8 mouse cellular contexts compared by ENCODE assay signal in genomic region chr6:39556900-39557659, GRCm38 (mm10). TPM values are rescaled to one million over a fixed set of nuclear protein-coding genes. Genes with fewer than 3 reads are reported as not detected.
DNase-seq lines count a peak whose midpoint lies in the region; ATAC-seq and TF ChIP-seq lines count a peak whose summit lies in the region.

No protein-coding gene starts in this region.

- H3K9ac ChIP-seq in intestine, embryonic 15.5 days, result peak overlapping the region; percentile 87
- peak overlapping the region; percentile 88 for H3K9ac ChIP-seq in stomach, postnatal 0 days (ENCODE audit: low read length)

- H3K9me3 ChIP-seq in erythroblast, embryonic 14.5 days (ENCODE audit: control insufficient read depth, low read length), result no peaks in the 10 kb centered on the region
- no peaks in the 10 kb centered on the region for H3K9me3 ChIP-seq in intestine, embryonic 15.5 days
- H3K9me3 ChIP-seq in stomach, postnatal 0 days (ENCODE audit: control insufficient read depth, low read length), result no peaks in the 10 kb centered on the region

- peaks cover 66% of the 10 kb centered on the region for H3K27me3 ChIP-seq in erythroblast, embryonic 14.5 days (ENCODE audit: control insufficient read depth)
- H3K27me3 ChIP-seq in C2C12 (ENCODE audit: control insufficient read depth, insufficient read depth, insufficient read length), result no peaks in the 10 kb centered on the region
- no peaks in the 10 kb centered on the region for H3K27me3 ChIP-seq in intestine, embryonic 15.5 days (replicated peaks)
- H3K27me3 ChIP-seq in stomach, postnatal 0 days (ENCODE audit: control insufficient read depth, insufficient read depth, low read length), result no peaks in the 10 kb centered on the region

- peaks cover 18% of the 10 kb centered on the region for H3K79me2 ChIP-seq in C2C12 (ENCODE audit: control insufficient read depth, insufficient read depth)

- H3K79me3 ChIP-seq in C2C12 (ENCODE audit: low read depth), result no peaks in the 10 kb centered on the region

- whole genome bisulfite sequencing in intestine, embryonic 15.5 days, result under 1% methylated on average over 47 of the region's 54 CpGs
- WGBS in stomach, postnatal 0 days, result 2% methylated on average over 35 of the region's 54 CpGs

- peaks cover 1% of the 10 kb centered on the region for H3K4me1 ChIP-seq in erythroblast, embryonic 14.5 days (ENCODE audit: control insufficient read depth)
- H3K4me1 ChIP-seq in intestine, embryonic 15.5 days (replicated peaks), result peaks cover 19% of the 10 kb centered on the region
- no peaks in the 10 kb centered on the region; the same call in 1 of the 2 replicates for H3K4me1 ChIP-seq in stomach, postnatal 0 days (replicated peaks; ENCODE audit: control insufficient read depth, insufficient read depth)

- no peak for ATAC-seq in erythroblast, adult 5-6 weeks (replicated peaks; ENCODE audit: low FRiP score, poor library complexity, severe bottlenecking)
- ATAC-seq in intestine, embryonic 15.5 days, result peak; percentile 77
- ATAC-seq in megakaryocyte, adult 5-6 weeks (ENCODE audit: poor library complexity, severe bottlenecking), result peak; percentile 47
- peak; percentile 62 for ATAC-seq in stomach, postnatal 0 days (ENCODE audit: low FRiP score, low TSS enrichment)

- peak overlapping the region; percentile 89 for H3K27ac ChIP-seq in intestine, embryonic 15.5 days
- H3K27ac ChIP-seq in stomach, postnatal 0 days (replicated peaks), result peak overlapping the region; percentile 90

- H3K4me3 ChIP-seq in erythroblast, embryonic 14.5 days (replicated peaks), result peak overlapping the region; percentile 39
- peak overlapping the region; percentile 46 for H3K4me3 ChIP-seq in C2C12 (ENCODE audit: insufficient read depth, poor library complexity, severe bottlenecking)
- H3K4me3 ChIP-seq in intestine, embryonic 15.5 days (replicated peaks), result peak overlapping the region; percentile 80
- H3K4me3 ChIP-seq in stomach, postnatal 0 days (ENCODE audit: low read depth, low read length), result peak overlapping the region; percentile 79

- DNase-seq in cerebellum, adult 8-10 months, result peak; percentile 34
- DNase-seq in gastrocnemius, adult 18-20 months (ENCODE audit: low spot score), result peak; percentile 25
- DNase-seq in stomach, postnatal 0 days (ENCODE audit: low spot score), result peak; percentile 53

- H3K36me3 ChIP-seq in erythroblast, embryonic 14.5 days (ENCODE audit: control insufficient read depth), result no peaks in the 10 kb centered on the region
- H3K36me3 ChIP-seq in C2C12 (ENCODE audit: control insufficient read depth, insufficient read depth), result no peaks in the 10 kb centered on the region
- H3K36me3 ChIP-seq in intestine, embryonic 15.5 days, result no peaks in the 10 kb centered on the region
- H3K36me3 ChIP-seq in stomach, postnatal 0 days (ENCODE audit: control insufficient read depth, insufficient read depth, low read length), result no peaks in the 10 kb centered on the region

- peak overlapping the region; percentile 92 for H3ac ChIP-seq in C2C12 (ENCODE audit: control insufficient read depth, insufficient read length, low read depth)

- TF ChIP-seq CTCF in C2C12 (IDR thresholded peaks at IDR 0.05; ENCODE audit: control insufficient read depth, insufficient read depth, insufficient read length), result no peak
- TF ChIP-seq CTCF in stomach, postnatal 0 days (IDR thresholded peaks at IDR 0.05; ENCODE audit: low read depth), result no peak

- peak overlapping the region; percentile 82 for H3K4me2 ChIP-seq in intestine, embryonic 15.5 days (replicated peaks)
- peak overlapping the region; percentile 77 for H3K4me2 ChIP-seq in stomach, postnatal 0 days (replicated peaks; ENCODE audit: low read depth)

- TF ChIP-seq EP300 in stomach, postnatal 0 days (optimal IDR thresholded peaks at IDR 0.05), result no peak

TF ChIP-seq in C2C12, 6 proteins besides CTCF, POLR2A, EP300 and RAD21:
- TF ChIP-seq MAX (IDR thresholded peaks at IDR 0.05) (no peak), CEBPB (IDR thresholded peaks at IDR 0.05; ENCODE audit: low read depth) (no peak), FOSL1 (IDR thresholded peaks at IDR 0.05; ENCODE audit: insufficient read depth, low read length, poor library complexity, severe bottlenecking) (no peak), MYOG (IDR thresholded peaks at IDR 0.05; ENCODE audit: control insufficient read depth, extremely low read depth, insufficient read length) (no peak)

RNA-seq across cellular contexts. Expression of gene Dennd2a, which starts 0.6 kb away (rescaled TPM):
- not detected in 2 replicates for polyA plus RNA-seq in erythroblast, embryonic 14.5 days (2012)
- total RNA-seq in erythroblast, adult 5-6 weeks (2015; ENCODE audit: low replicate concordance), result 1.3 TPM in 1 of 2 replicates, not detected in the other
- 0.43 and 0.70 TPM in 2 replicates for total RNA-seq in erythroblast, adult 5-6 weeks (2017; ENCODE audit: low replicate concordance)
- 11.5 TPM for polyA plus RNA-seq in C2C12 (2012; fragmentation: generic; extraction: Trizol)
- 1 to 10 TPM; 2.8 to 3.1 TPM for total RNA-seq in gastrocnemius, adult 18-20 months (2021)
- 11.7 and 12.3 TPM in 2 replicates for polyA plus RNA-seq in intestine, embryonic 15.5 days (2015; fragmentation: Nextera tagmentation; extraction: Ambion mirVana)
- total RNA-seq in megakaryocyte, adult 5-6 weeks (2015), result 4.6 and 5.0 TPM in 2 replicates
- total RNA-seq in megakaryocyte, adult 5-6 weeks (2017), result 2.5 and 3.1 TPM in 2 replicates
- polyA plus RNA-seq in stomach, postnatal 0 days (2015; fragmentation: Nextera tagmentation; extraction: Ambion mirVana), result 4.7 TPM in 2 replicates

RNA-seq across cellular contexts. Expression of gene Adck2, which starts 16.6 kb away (rescaled TPM):
- 0.23 and 0.31 TPM in 2 replicates for polyA plus RNA-seq in erythroblast, embryonic 14.5 days (2012)
- 0.38 and 4.4 TPM in 2 replicates for total RNA-seq in erythroblast, adult 5-6 weeks (2015; ENCODE audit: low replicate concordance)
- 0.56 and 5.9 TPM in 2 replicates for total RNA-seq in erythroblast, adult 5-6 weeks (2017; ENCODE audit: low replicate concordance)
- 5.8 TPM for polyA plus RNA-seq in C2C12 (2012; fragmentation: generic; extraction: Trizol)
- total RNA-seq in gastrocnemius, adult 18-20 months (2021), result 1 to 10 TPM; 4.3 to 4.9 TPM
- 28.0 and 29.1 TPM in 2 replicates for polyA plus RNA-seq in intestine, embryonic 15.5 days (2015; fragmentation: Nextera tagmentation; extraction: Ambion mirVana)
- 4.4 and 7.1 TPM in 2 replicates for total RNA-seq in megakaryocyte, adult 5-6 weeks (2015)
- 5.9 and 12.6 TPM in 2 replicates for total RNA-seq in megakaryocyte, adult 5-6 weeks (2017)
- 22.0 and 24.4 TPM in 2 replicates for polyA plus RNA-seq in stomach, postnatal 0 days (2015; fragmentation: Nextera tagmentation; extraction: Ambion mirVana)

RNA-seq across cellular contexts. Expression of gene Gm42420, which starts 28.5 kb away (rescaled TPM):
- not detected in 2 replicates for polyA plus RNA-seq in erythroblast, embryonic 14.5 days (2012)
- total RNA-seq in erythroblast, adult 5-6 weeks (2015; ENCODE audit: low replicate concordance), result 5.2 and 6.7 TPM in 2 replicates
- total RNA-seq in erythroblast, adult 5-6 weeks (2017; ENCODE audit: low replicate concordance), result 2.1 TPM in 1 of 2 replicates, not detected in the other
- not detected for polyA plus RNA-seq in C2C12 (2012; fragmentation: generic; extraction: Trizol)
- total RNA-seq in gastrocnemius, adult 18-20 months (2021), result 1 to 10 TPM in 1 of 2 experiments, not detected in 1; 1.3 TPM
- polyA plus RNA-seq in intestine, embryonic 15.5 days (2015; fragmentation: Nextera tagmentation; extraction: Ambion mirVana), result 1.1 and 1.2 TPM in 2 replicates
- total RNA-seq in megakaryocyte, adult 5-6 weeks (2015), result 6.0 and 7.2 TPM in 2 replicates
- 5.7 TPM in 1 of 2 replicates, not detected in the other for total RNA-seq in megakaryocyte, adult 5-6 weeks (2017)
- polyA plus RNA-seq in stomach, postnatal 0 days (2015; fragmentation: Nextera tagmentation; extraction: Ambion mirVana), result 0.63 and 1.4 TPM in 2 replicates

RNA-seq across cellular contexts. Expression of gene Ndufb2, which starts 35.3 kb away (rescaled TPM):
- polyA plus RNA-seq in erythroblast, embryonic 14.5 days (2012), result 43.0 and 48.6 TPM in 2 replicates
- total RNA-seq in erythroblast, adult 5-6 weeks (2015; ENCODE audit: low replicate concordance), result 5.8 and 46.6 TPM in 2 replicates
- total RNA-seq in erythroblast, adult 5-6 weeks (2017; ENCODE audit: low replicate concordance), result 28.5 and 34.0 TPM in 2 replicates
- polyA plus RNA-seq in C2C12 (2012; fragmentation: generic; extraction: Trizol), result 243 TPM
- total RNA-seq in gastrocnemius, adult 18-20 months (2021), result 100 to 1,000 TPM; 383 to 422 TPM
- polyA plus RNA-seq in intestine, embryonic 15.5 days (2015; fragmentation: Nextera tagmentation; extraction: Ambion mirVana), result 378 and 432 TPM in 2 replicates
- 73.6 and 90.5 TPM in 2 replicates for total RNA-seq in megakaryocyte, adult 5-6 weeks (2015)
- total RNA-seq in megakaryocyte, adult 5-6 weeks (2017), result 59.1 and 77.0 TPM in 2 replicates
- 419 and 461 TPM in 2 replicates for polyA plus RNA-seq in stomach, postnatal 0 days (2015; fragmentation: Nextera tagmentation; extraction: Ambion mirVana)
